Mouse (Mus musculus): ENCODE results near the gene Mrgprb2. TPM values are rescaled to one million over a fixed set of nuclear protein-coding genes. Genes with fewer than 3 reads are reported as not detected.

The Mrgprb2 gene
- total RNA-seq (2012; rRNA removed), result not detected in 2 replicates

DNA sequence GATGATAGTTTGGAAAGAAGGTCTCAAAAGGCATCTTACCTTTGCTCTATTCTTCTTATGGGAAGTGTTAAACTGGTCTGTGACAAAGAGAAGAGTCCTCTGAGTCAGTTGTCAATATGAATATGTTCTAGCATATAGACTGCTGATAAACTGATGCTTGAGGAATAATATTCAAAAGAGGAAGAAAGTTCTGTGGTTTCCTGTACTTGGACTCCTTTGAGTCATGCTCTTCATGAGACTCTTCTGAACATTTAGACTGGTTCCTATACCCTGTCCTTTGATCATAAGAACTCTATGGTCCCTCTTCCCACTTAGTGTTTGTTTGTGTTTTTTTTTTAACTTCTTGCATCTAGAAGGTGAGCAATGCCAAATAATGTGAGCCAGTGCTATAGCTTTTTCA lies at the start of gene Mrgprb2:
Gene Mrgprb2, minus strand, starts transcription at position 101 of the 400 bp plus-strand sequence.
- Histone ChIP-seq H3K36me3 (ENCODE audit: control insufficient read depth, insufficient read depth, low read length, poor library complexity, severe bottlenecking) (no peaks in the 10 kb centered on the region), H3K4me3 (ENCODE audit: insufficient read depth in 1 of 2, low read depth in 1 of 2, low read length in 2 of 2, poor library complexity in 1 of 2, severe bottlenecking in 1 of 2) (no peak within 1 kb of the TSS), H3K9me3 (ENCODE audit: control insufficient read depth, insufficient read depth, low read depth, low read length) (no peaks in the 10 kb centered on the region), H3K27ac (ENCODE audit: insufficient read depth, low read depth, low read length, poor library complexity, severe bottlenecking) (no peak within 1 kb of the TSS), H3K4me1 (ENCODE audit: control insufficient read depth in 2 of 2, insufficient read depth in 2 of 2, low read length in 2 of 2, poor library complexity in 1 of 2) (no peaks in the 10 kb centered on the region), H3K9ac (ENCODE audit: insufficient read depth, low read depth, low read length, poor library complexity, severe bottlenecking) (no peak within 1 kb of the TSS)
- TF ChIP-seq HCFC1 (IDR thresholded peaks at IDR 0.05; ENCODE audit: borderline replicate concordance, insufficient read depth, low read length), result no peak
- TF ChIP-seq ZC3H11A (IDR thresholded peaks at IDR 0.05; ENCODE audit: borderline replicate concordance, low read depth, low read length), result no peak
- no peak for TF ChIP-seq CHD2 (IDR thresholded peaks at IDR 0.05; ENCODE audit: low read depth, low read length)
- no peak for TF ChIP-seq MAFK (IDR thresholded peaks at IDR 0.05; ENCODE audit: insufficient read depth, low read depth, low read length)
- TF ChIP-seq ZNF384 (IDR thresholded peaks at IDR 0.05; ENCODE audit: low read depth, low read length), result no peak
- in situ Hi-C loops (cut with MboI; ENCODE audit: low sequenced_read_pairs in 2 of 2, unreplicated experiment in 2 of 2), result no loop called here
- DNase-seq (ENCODE audit: low read depth, low spot score), result no peak

Other genes with a start within 250 kb of the Mrgprb2 start
- gene Mrgprb8, start 169.6 kb downstream of the Mrgprb2 start, total RNA-seq (2012; rRNA removed), result not detected in 2 replicates
- gene Mrgprb1, start 101.7 kb downstream of the Mrgprb2 start, total RNA-seq (2012; rRNA removed), result 1.1 TPM in 1 of 2 replicates, not detected in the other
- gene Mrgprx2, start 58.8 kb downstream of the Mrgprb2 start, total RNA-seq (2012; rRNA removed), result 0.48 and 0.67 TPM in 2 replicates
- gene Mrgprb3, start 85.7 kb upstream of the Mrgprb2 start, total RNA-seq (2012; rRNA removed), result not detected in 2 replicates
- 55.9 and 58.0 TPM in 2 replicates for gene Zdhhc13, start 230.9 kb upstream of the Mrgprb2 start, total RNA-seq (2012; rRNA removed)

All from ES-E14 (cell line).